Mouse (Mus musculus): ENCODE results near the gene Rasal2.

DNA sequence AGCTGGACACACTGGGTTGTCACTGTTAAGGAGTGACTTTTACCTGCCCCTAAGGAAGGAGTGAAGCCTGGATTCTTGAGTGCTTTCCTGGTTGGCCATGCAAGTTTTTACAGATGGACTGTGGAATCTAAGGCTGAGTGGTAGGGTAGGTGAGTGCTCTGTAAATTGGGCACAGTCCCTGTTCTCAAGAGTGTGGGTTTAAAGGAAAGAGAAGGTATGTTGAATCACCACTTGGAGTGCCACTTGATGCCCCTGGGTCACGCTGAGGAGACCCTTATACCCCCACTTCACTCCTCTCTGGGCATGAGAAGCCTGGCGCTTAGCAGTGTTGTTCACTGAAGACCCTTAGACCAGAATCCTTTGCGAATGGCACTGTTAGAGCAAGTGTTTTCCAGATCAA, 295.0 kb downstream of the Rasal2 start:
- TF ChIP-seq CHD1 (IDR thresholded peaks at IDR 0.05; ENCODE audit: low read depth, low read length): no peak
- TF ChIP-seq CTCF (conservative IDR thresholded peaks at IDR 0.05 in 1 of 2, IDR thresholded peaks at IDR 0.05 in 1 of 2; ENCODE audit: low read depth in 2 of 2, low read length in 2 of 2): no peak

All from CH12.LX (cell line).